Mouse (Mus musculus) forebrain, embryonic 15.5 days (tissue): ENCODE measurements around the gene Slit3. TPM values are rescaled to one million over a fixed set of nuclear protein-coding genes. Genes with fewer than 3 reads are reported as not detected.

ENCODE experiments used
- ATAC-seq: fragments of 200-750 bp; cut with Nextera tagmentation; replicated peaks from 2 replicates; pipeline ENCODE4 v1.8.0; 2017; ENCODE audit warnings: mild to moderate bottlenecking, moderate TSS enrichment, moderate library complexity
- H3K27ac ChIP-seq: fragments of 300-500 bp; sonication (generic); replicated peaks from 2 replicates; pipeline ENCODE4 v1.5.1; 2015; ENCODE audit warnings: mild to moderate bottlenecking, inconsistent platforms
- H3K27me3 ChIP-seq: fragments of 300-500 bp; sonication (generic); 2 replicates; pipeline ENCODE4 v1.6.1; 2015; ENCODE audit warnings: inconsistent platforms
- H3K36me3 ChIP-seq: fragments of 300-500 bp; sonication (generic); 2 replicates; pipeline ENCODE4 v1.6.1; 2015; ENCODE audit warnings: mild to moderate bottlenecking, inconsistent platforms
- H3K4me1 ChIP-seq: fragments of 300-500 bp; sonication (generic); 2 replicates; pipeline ENCODE4 v1.6.1; 2015; ENCODE audit warnings: inconsistent platforms
- H3K4me2 ChIP-seq: fragments of 300-500 bp; sonication (generic); replicated peaks from 2 replicates; pipeline ENCODE4 v1.6.1; 2015; ENCODE audit warnings: mild to moderate bottlenecking, inconsistent platforms
- H3K4me3 ChIP-seq: fragments of 300-500 bp; sonication (generic); 2 replicates; pipeline ENCODE4 v1.5.1; 2015; ENCODE audit warnings: mild to moderate bottlenecking, inconsistent platforms
- H3K9ac ChIP-seq: fragments of 300-500 bp; sonication (generic); replicated peaks from 2 replicates; pipeline ENCODE4 v1.6.1; 2015; ENCODE audit warnings: mild to moderate bottlenecking, inconsistent platforms
- H3K9me3 ChIP-seq: fragments of 300-500 bp; sonication (generic); 2 replicates; pipeline ENCODE4 v1.6.1; 2016; ENCODE audit warnings: inconsistent platforms
- WGBS: fragments of 180-500 bp; shearing (Covaris S2); methylation state at CpG from one replicate; pipeline ENCODE4 v1.1.7; 2015; ENCODE audit warnings: mixed read lengths; 5-methylcytosine and 5-hydroxymethylcytosine counted together
- polyA plus RNA-seq: library from polyadenylated mRNA; unstranded; fragments of >200 nt; fragmentation: Nextera tagmentation; extraction: Ambion mirVana; gene quantifications from 2 replicates; pipeline ENCODE4 v1.2.1, GENCODE M21; 2015

Slit3 gene
- polyA plus RNA-seq, 1 experiment from 2014 or later: 6.4 TPM

DNA sequence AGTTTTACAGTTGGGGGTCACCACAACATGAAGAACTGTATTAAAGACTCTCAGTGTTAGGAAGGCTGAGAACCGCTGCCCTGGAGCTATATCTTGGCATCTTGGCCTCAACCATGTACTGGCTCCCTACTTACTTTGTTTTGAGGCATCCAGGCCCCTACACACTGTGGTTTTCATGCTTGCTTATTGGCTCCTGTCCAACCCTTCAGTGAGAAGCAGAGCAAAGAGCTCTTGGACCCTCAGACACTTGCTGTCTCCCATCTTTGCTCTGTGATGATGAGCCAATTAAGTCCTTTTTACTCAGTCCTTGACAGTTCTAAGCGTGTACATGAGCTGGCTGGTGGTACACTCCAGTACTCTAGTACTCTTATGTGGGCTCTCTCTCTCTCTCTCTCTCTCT lies 177.5 kb downstream of the Slit3 start:
- Histone ChIP-seq H3K27ac (no peak overlapping the region), H3K4me2 (no peak overlapping the region), H3K4me1 (peaks cover 24% of the 10 kb centered on the region), H3K9me3 (no peaks in the 10 kb centered on the region), H3K27me3 (no peaks in the 10 kb centered on the region), H3K36me3 (no peaks in the 10 kb centered on the region), H3K4me3 (no peak overlapping the region), H3K9ac (no peak overlapping the region)
- WGBS: 66% methylated on average over 2 of the region's 2 CpGs
- ATAC-seq: no peak

DNA sequence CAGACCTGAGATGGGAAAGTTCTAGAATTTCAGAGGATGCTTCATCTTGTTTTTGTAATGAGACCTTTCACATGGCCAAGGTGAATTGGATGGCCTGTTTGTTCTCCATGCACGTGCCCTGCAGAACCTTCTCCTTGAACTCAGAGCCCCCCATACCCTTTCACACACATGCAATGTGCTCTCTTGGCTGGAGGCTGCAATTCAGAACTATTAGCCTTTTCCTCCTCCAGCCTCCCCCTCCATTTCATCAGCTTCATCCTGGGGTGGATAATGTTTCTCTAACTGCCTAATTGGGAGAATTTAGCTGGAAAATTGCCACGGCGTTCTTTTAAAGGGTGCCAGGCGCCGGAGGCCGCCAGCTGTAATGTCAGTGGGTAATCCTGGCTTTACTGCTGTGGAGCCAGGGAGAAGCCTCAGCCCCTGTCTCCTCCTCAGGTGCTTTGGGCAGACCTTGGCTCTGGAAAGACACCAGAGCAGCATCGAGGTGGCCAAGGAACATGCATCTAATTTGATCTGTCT lies 178.9 kb downstream of the Slit3 start:
- Histone ChIP-seq H3K9ac (no peak overlapping the region), H3K4me1 (peaks cover 18% of the 10 kb centered on the region), H3K9me3 (no peaks in the 10 kb centered on the region), H3K36me3 (no peaks in the 10 kb centered on the region), H3K4me2 (no peak overlapping the region), H3K4me3 (no peak overlapping the region), H3K27me3 (no peaks in the 10 kb centered on the region), H3K27ac (no peak overlapping the region)
- 21% methylated on average over 7 of the region's 7 CpGs for WGBS
- peak; percentile 64 for ATAC-seq

DNA sequence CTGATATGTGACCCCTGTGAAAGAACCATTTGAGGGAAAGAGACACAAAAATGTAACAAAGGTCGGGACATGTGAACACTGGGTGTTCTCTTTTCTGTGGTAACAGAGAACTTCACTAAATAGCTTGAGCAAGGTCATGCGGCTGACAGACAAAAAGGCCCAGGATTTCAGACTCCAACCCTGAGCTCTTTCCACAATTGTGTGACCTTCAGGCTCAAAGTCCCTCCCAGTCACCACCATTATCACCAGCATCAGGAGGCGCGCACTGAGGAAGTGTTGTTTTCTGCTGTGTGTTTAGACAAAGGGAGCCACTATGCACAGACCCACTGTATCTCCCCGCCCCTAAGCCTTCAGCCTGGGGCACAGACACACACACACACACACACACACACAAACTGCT lies 181.2 kb downstream of the Slit3 start:
- Histone ChIP-seq H3K4me3 (no peak overlapping the region), H3K4me2 (no peak overlapping the region), H3K9me3 (no peaks in the 10 kb centered on the region), H3K27me3 (no peaks in the 10 kb centered on the region), H3K4me1 (peaks cover 27% of the 10 kb centered on the region), H3K9ac (no peak overlapping the region), H3K27ac (no peak overlapping the region), H3K36me3 (no peaks in the 10 kb centered on the region)
- 91% methylated on average over 5 of the region's 5 CpGs for whole genome bisulfite sequencing
- ATAC-seq: no peak

DNA sequence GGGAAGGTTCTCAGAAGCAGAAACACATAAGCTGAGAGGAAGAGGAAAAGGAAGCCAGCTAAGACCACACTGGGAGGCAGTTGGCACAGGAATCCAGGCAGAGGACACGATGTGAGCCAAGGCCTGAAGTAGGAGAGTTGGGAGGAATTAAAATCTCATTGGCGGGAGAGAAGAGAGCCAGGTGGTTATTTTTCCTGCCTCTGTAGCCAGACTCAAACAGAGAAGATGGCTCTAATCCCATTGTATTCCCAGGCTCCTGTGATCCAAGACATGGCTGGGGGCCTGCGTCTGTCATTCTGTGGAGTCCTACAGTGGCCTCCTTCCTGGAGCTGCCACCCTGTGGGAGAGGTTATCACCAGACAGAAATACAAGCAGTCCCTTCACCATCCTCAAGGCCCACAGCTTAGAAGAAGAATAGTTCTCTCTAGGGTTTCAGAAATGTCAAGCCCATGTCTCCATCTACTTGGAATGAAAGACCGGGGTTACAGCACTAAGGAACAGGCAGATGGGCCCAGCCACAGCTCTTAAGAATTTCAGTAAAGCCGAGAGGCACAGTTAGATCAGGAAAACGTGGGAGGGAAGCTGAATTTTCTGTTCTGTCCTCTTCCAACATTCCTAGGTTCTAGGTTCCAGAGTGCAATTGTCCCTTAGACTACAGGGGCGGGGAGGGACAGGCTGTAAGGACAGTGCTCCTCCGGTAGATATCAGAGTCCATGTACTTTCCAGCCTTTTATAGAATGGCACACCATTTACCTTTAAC lies 183.4 kb downstream of the Slit3 start:
- WGBS: 76% methylated on average over 8 of the region's 8 CpGs
- H3K4me2 ChIP-seq: no peak overlapping the region
- no peak overlapping the region for H3K9ac ChIP-seq
- peaks cover 30% of the 10 kb centered on the region for H3K4me1 ChIP-seq
- no peaks in the 10 kb centered on the region for H3K36me3 ChIP-seq
- H3K27me3 ChIP-seq: no peaks in the 10 kb centered on the region
- no peaks in the 10 kb centered on the region for H3K9me3 ChIP-seq
- ATAC-seq: no peak
- no peak overlapping the region for H3K27ac ChIP-seq
- no peak overlapping the region for H3K4me3 ChIP-seq

DNA sequence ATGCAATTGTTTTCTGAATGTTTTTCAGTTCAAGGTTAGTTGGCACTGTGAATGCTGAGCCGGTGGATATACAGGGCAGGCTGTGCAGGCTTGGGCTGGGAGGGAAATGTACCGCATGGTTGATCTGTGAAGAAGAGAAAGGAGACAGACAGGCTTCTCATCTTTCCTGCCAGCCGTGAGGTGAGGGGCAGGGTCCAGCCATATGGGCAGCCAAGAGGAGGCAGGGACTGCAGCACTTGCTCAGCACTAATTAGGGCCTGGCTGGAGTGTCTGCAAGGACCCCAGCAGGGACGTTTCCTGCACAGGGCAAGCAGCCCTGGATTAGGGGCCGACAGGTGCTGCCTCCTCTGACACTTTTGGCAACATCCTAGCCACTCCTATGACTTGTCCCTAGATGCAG lies 184.1 kb downstream of the Slit3 start:
- H3K4me1 ChIP-seq: peaks cover 23% of the 10 kb centered on the region
- H3K9ac ChIP-seq: no peak overlapping the region
- no peak; the same call in 1 of the 2 replicates for ATAC-seq
- H3K27me3 ChIP-seq: no peaks in the 10 kb centered on the region
- H3K4me2 ChIP-seq: no peak overlapping the region
- 35% methylated on average over 5 of the region's 5 CpGs for WGBS
- H3K36me3 ChIP-seq: no peaks in the 10 kb centered on the region
- no peaks in the 10 kb centered on the region for H3K9me3 ChIP-seq
- no peak overlapping the region for H3K27ac ChIP-seq
- no peak overlapping the region for H3K4me3 ChIP-seq

DNA sequence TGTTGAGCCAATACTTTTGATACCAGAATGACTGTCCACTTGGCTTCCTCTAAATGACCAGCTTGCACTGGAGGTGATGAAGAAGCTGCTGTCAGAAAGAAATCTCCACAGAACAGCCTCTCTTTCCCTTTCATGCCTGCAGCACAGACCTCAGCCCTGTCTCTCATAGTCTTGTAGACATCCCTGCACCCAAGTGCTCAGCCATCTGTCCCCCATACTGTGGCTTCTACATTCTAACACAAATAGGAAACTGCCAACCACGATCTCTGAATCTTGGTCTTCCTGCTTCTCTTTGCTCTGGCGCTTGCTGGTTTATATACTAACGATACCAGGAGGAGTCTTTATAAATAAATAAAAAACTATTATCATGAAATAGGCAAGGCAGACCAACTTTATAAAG lies 184.9 kb downstream of the Slit3 start:
- Histone ChIP-seq H3K36me3 (no peaks in the 10 kb centered on the region), H3K9me3 (no peaks in the 10 kb centered on the region), H3K4me2 (no peak overlapping the region), H3K27ac (no peak overlapping the region; the same call in 1 of the 2 replicates), H3K27me3 (no peaks in the 10 kb centered on the region), H3K4me1 (peaks cover 20% of the 10 kb centered on the region), H3K9ac (no peak overlapping the region), H3K4me3 (no peak overlapping the region)
- 0 out of 2 replicates have a peak, but pooled peaks have one; percentile 49 for ATAC-seq
- 74% methylated on average over 3 of the region's 3 CpGs for WGBS

DNA sequence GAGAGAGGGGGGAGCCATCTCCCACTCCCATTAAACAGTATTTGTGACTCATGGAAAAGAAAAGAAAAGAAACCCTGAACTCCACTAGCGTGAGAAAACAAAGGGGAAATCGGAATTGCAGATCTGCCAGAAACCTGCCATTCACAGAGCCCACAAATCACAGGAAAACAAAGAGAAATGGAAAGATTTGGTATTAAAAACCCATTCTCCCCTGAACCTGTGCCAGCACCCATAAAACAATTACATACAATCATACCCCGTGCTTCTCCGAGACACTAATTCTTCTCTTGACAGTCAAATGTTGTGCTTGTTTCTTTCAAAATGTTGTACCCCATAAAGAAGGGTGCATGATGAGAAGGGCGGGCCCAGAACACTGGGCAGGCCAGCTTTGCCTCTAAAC lies 185.9 kb downstream of the Slit3 start:
- Histone ChIP-seq H3K4me3 (no peak overlapping the region), H3K27ac (no peak overlapping the region; the same call in 1 of the 2 replicates), H3K27me3 (no peaks in the 10 kb centered on the region), H3K4me1 (peaks cover 20% of the 10 kb centered on the region), H3K36me3 (no peaks in the 10 kb centered on the region), H3K9ac (no peak overlapping the region), H3K4me2 (no peak overlapping the region), H3K9me3 (no peaks in the 10 kb centered on the region)
- peak; percentile 44; the same call in 1 of the 2 replicates for ATAC-seq
- WGBS: 32% methylated on average over 5 of the region's 5 CpGs

DNA sequence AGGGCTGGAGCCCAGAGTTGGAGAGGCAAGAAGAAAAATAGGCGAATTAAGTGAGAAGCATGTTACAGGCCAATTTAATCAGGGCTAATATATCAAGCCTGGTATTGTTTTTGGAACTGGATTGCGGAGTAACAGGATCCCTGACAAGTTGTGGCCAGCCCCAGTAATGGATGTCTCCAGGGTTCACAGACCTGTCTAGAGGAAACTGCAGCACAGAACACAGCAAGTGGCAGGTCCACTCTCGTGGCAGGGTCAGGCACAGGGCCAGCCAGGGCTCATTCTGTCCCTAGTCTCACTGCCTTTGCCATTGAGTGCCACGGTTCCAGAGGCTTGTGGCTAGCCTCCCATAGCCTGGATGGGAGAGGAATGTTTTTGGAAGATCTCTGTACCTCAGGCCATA lies 187.0 kb downstream of the Slit3 start:
- H3K27me3 ChIP-seq: no peaks in the 10 kb centered on the region
- WGBS: 89% methylated on average over 4 of the region's 4 CpGs
- no peak for ATAC-seq

DNA sequence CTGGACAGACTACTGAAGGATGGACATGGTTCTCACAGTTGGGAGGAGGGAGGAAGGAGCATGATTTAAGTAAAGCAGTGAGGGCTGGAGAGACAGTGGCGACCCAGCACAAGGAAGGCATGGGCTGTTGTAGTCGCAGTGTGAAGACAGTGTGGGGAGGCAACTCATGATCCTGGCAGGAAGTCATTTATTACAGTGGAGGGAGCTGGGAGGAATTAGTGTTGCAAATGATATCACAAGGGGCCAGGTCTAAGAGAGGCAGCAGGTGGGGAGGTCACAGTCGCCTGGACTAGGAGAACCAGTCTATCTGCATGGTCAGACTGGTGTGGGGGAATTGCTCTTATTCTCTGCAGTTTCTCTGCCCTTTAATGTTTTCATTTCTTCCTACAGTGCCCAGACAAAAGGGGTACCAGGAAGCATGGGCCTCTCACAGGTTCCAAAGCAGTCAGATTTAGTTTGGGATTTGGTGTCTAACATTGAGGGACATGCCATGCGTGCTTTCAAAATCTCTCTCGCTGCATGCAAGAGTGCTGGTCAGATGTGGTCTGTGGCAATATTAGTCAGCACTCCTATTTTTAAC lies 194.5 kb downstream of the Slit3 start:
- ATAC-seq: no peak
- no peak overlapping the region for H3K27ac ChIP-seq
- H3K9me3 ChIP-seq: no peaks in the 10 kb centered on the region
- H3K4me1 ChIP-seq: peaks cover 13% of the 10 kb centered on the region; the same call in 1 of the 2 replicates
- WGBS: 79% methylated on average over 5 of the region's 5 CpGs
- no peaks in the 10 kb centered on the region for H3K36me3 ChIP-seq
- no peak overlapping the region for H3K4me2 ChIP-seq
- H3K9ac ChIP-seq: no peak overlapping the region
- H3K27me3 ChIP-seq: no peaks in the 10 kb centered on the region
- no peak overlapping the region for H3K4me3 ChIP-seq

More for the DNA sequence above, 187.0 kb downstream of the Slit3 start:
- Histone ChIP-seq H3K9ac (no peak overlapping the region), H3K4me1 (peaks cover 20% of the 10 kb centered on the region), H3K27ac (no peak overlapping the region), H3K36me3 (no peaks in the 10 kb centered on the region), H3K9me3 (no peaks in the 10 kb centered on the region), H3K4me2 (no peak overlapping the region), H3K4me3 (no peak overlapping the region)

DNA sequence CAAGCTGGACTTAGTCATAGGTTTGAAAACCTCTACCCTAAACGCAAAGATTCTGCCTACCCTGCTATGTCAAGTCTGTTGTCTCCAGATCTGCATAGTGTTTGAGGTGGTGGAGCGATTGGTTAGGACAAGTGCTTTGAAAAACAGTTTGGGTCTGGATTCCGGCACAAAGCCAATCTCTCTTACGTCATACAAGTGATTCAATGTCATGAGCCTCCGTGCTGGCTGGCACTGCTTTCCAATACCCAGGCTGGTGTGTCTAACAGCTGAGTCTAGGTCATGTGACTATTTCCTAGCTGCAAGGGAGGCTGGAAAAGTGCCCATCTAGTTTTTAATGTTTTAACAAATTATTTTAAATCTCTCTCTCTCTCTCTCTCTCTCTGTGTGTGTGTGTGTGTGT lies 196.2 kb downstream of the Slit3 start:
- Histone ChIP-seq H3K4me3 (no peak overlapping the region), H3K36me3 (no peaks in the 10 kb centered on the region), H3K27me3 (no peaks in the 10 kb centered on the region), H3K9me3 (no peaks in the 10 kb centered on the region), H3K27ac (no peak overlapping the region), H3K4me2 (no peak overlapping the region), H3K4me1 (peaks cover 13% of the 10 kb centered on the region; the same call in 1 of the 2 replicates), H3K9ac (no peak overlapping the region)
- WGBS: 77% methylated on average over 5 of the region's 5 CpGs
- ATAC-seq: no peak

DNA sequence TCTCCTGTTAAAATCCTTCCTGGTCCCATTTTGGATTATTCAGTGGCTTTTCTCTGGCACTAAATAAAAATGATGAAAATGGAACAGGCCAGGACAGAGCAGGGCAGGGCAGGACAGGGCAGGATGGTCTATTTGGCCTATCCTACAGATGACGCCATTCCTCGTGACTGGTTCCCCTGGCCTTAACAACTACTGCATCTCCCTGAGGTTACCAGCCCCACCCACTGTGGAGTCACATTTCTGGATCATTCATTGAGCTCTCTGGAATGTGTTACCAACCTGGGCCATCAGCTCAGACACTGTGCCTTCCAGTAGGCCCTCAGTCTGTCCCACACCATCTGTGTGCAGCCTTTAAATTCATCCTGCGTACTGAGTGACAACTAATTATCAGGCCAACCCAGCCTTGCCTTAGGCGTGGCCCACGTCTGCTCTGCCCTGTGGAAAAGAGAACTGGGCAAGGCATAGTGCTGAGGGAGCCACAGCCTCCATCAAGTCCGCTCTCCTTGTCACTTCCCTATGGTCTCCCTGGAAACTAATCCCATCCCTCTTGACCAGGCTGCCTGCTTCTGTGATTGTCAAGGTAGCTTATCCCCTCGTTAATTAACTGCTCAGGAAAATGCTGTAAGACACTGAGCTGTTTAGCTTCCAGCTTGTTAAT lies 196.9 kb downstream of the Slit3 start:
- H3K9ac ChIP-seq: no peak overlapping the region
- H3K4me1 ChIP-seq: peaks cover 13% of the 10 kb centered on the region; the same call in 1 of the 2 replicates
- no peaks in the 10 kb centered on the region for H3K9me3 ChIP-seq
- ATAC-seq: peak; percentile 89
- 23% methylated on average over 7 of the region's 7 CpGs for WGBS
- H3K27me3 ChIP-seq: no peaks in the 10 kb centered on the region
- H3K4me2 ChIP-seq: no peak overlapping the region
- H3K36me3 ChIP-seq: no peaks in the 10 kb centered on the region
- H3K4me3 ChIP-seq: no peak overlapping the region
- H3K27ac ChIP-seq: 0 out of 2 replicates have a peak overlapping the region, but pooled peaks have one; percentile 6

DNA sequence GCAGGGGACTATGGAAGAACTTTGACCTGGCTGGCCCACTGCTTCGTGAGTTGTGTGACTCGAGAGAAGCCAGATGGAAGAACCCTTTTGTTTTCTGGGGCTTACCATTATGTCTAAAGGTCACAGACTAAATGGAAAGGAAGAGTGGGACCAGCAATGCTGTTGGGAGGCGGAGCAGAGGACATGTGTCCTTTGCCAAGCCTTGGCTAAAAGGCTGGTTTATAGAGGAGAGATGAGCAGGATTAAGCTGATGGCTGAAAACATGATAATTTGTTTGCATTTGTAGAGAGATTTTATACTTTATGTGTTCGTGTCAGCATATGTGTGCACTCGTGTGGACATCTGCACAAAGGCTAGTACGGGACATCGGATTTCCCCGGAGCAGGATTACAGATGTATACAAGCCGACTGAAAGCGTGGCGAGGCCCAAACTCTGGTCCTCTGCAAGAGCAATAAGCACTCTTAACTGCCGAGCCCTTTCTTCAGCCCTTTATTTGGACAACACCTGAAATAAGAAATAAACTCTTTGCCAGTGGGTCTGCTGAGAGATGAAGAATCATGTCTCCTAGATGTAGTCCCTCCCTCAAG lies 197.5 kb downstream of the Slit3 start:
- Histone ChIP-seq H3K9ac (no peak overlapping the region), H3K27ac (0 out of 2 replicates have a peak overlapping the region, but pooled peaks have one; percentile 4), H3K36me3 (no peaks in the 10 kb centered on the region), H3K4me2 (no peak overlapping the region), H3K4me3 (no peak overlapping the region), H3K27me3 (no peaks in the 10 kb centered on the region), H3K9me3 (no peaks in the 10 kb centered on the region), H3K4me1 (peaks cover 13% of the 10 kb centered on the region; the same call in 1 of the 2 replicates)
- WGBS: 22% methylated on average over 12 of the region's 12 CpGs
- 0 out of 2 replicates have a peak, but pooled peaks have one; percentile 9 for ATAC-seq
